Mouse (Mus musculus): ENCODE results near the gene Fbln2.
A peak's percentile ranks its signal among the peaks of the same experiment; 100 is the strongest.

The Fbln2 gene

GRCm38 (mm10) chr6:91226058-91226457 lies 13.8 kb downstream of the Fbln2 start:
- no peak for DNase-seq (ENCODE audit: low read depth in 2 of 2, low spot score in 2 of 2)

- DNase-seq (ENCODE audit: low read depth in 2 of 2, low spot score in 2 of 2) = no peak
Observed at GRCm38 (mm10) chr6:91228980-91229379, 16.7 kb downstream of the Fbln2 start.

GRCm38 (mm10) chr6:91231000-91231399 lies 18.7 kb downstream of the Fbln2 start:
- no peak for DNase-seq (ENCODE audit: low read depth in 2 of 2, low spot score in 2 of 2)

DNA sequence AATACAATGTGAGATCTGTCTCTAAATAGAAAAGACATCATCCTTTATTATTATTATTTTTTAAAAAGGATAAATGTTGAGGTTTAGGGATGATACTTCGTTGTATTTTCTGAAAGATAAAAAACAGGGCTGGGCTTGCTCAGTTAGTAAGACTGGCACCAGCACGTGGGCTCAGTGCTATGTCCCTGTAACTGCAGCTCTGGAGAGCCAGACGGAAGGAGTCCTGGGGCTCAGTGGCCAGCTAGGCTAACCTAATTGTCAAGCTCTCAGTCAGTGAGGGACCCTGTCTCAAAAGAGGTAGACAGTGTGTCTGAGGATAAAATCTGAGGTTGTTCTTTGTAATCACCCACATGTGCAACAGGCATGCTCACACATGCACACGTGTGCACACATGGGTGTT lies 19.3 kb downstream of the Fbln2 start:
- no peak for DNase-seq (ENCODE audit: low read depth in 2 of 2, low spot score in 2 of 2)

- DNase-seq (ENCODE audit: low read depth in 2 of 2, low spot score in 2 of 2) = no peak
Observed at GRCm38 (mm10) chr6:91233011-91233410, 20.8 kb downstream of the Fbln2 start.

- no peak for DNase-seq (ENCODE audit: low read depth in 2 of 2, low spot score in 2 of 2)
Observed at GRCm38 (mm10) chr6:91233424-91234015, 21.3 kb downstream of the Fbln2 start.

DNA sequence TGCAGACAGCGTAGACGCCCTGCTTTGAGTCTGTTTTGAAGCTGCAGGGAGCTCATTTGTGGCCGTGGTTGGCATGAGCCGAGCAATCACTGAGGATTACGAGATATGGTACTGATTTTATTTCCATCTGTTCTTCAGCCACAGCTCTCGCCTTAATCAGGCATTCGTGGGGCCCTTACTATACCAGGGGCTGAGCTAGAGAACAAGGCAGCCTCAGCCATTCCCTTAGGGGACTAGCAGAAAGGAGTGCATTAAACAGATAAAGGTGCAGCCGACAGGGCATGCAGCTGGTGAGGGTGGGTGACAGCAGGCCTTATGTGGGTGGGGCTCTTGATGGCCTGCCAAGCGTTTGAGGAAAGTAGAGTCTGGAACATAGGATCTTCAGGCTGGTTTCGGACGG lies 23.8 kb downstream of the Fbln2 start:
- DNase-seq (ENCODE audit: low read depth in 2 of 2, low spot score in 2 of 2) = no peak

DNA sequence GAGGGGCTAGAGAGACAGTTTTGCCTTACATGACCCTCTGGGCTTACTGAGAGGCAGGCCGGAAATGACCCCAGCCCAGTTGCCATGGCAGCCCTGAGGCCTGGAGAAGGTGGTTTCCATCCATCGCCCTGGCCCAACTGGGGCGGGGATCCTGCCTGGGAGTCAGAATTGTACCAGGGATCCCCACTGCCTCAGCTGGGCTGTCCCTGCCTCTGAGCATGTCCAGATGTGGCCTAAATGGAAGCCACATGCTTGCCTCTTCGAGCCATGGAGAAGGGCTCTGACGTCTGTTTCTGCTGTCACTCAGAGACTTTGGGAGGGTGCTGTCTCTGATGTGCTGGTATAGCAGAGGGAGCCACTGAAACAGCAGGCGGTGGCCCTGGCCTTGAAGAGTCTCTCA lies 24.2 kb downstream of the Fbln2 start:
- no peak for DNase-seq (ENCODE audit: low read depth in 2 of 2, low spot score in 2 of 2)

GRCm38 (mm10) chr6:91237273-91237672 lies 25.0 kb downstream of the Fbln2 start:
- no peak for DNase-seq (ENCODE audit: low read depth in 2 of 2, low spot score in 2 of 2)

DNA sequence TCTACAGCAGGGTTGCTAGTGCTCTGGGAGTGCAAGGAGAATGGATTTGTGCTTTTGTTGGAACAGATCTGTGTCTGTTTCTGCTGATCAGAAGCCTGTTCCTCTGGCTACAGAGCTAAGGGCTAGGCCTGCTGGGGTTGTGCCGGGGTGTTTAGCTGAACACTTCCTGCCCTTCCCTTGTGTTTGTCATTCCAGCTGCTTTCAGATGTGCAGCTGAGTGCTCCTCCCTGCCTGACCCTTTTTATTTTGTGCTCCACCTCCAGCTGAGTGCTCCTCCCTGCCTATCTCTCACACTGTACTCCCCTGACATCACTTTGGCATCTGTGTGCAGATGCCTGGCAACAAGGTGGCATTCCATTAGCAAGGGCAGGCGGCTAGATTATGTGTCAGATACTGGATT lies 28.3 kb downstream of the Fbln2 start:
- no peak for DNase-seq (ENCODE audit: low read depth in 2 of 2, low spot score in 2 of 2)

DNA sequence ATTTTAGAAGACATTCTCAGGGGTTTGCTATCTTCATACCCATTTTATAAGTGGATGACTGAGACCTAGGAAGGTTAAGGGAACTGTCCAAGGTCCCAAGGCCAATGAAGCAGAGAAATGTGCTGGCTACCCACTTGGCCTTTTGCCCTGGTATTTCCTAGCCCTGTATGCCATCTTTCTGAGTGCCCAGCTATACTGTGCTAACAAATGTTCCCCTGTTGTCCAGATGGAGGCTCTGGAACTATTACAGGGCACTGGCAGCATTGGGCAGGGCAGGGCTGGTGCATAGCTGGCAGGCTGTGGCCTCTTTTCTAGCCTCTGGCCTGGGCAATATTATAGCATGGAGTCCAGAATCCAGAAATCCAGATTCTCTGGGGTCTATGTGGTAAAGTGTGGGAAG lies 28.7 kb downstream of the Fbln2 start:
- no peak for DNase-seq (ENCODE audit: low read depth in 2 of 2, low spot score in 2 of 2)

GRCm38 (mm10) chr6:91243395-91243794 lies 31.1 kb downstream of the Fbln2 start:
- no peak for DNase-seq (ENCODE audit: low read depth in 2 of 2, low spot score in 2 of 2)

GRCm38 (mm10) chr6:91244331-91244730 lies 32.1 kb downstream of the Fbln2 start:
- no peak for DNase-seq (ENCODE audit: low read depth in 2 of 2, low spot score in 2 of 2)

DNA sequence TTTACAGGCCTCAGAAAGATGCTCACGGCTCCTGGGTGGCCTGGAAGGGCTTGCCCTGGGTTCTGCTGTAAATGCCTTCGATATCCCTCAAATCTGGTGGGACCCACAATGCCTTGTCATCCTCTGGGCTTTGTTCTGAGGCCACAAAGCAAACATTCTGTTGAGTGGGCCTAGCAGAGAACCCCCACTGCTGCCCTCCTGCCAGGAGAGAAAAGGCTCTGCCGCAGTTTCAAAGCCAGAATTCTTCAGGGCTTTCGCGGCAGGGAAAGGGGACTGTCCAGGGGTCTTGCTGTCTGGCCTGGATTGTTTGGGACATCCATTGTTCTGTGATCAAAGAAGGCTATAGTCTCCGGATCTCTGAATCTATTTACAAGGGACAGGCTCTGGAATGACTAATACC lies 33.1 kb downstream of the Fbln2 start:
- no peak for DNase-seq (ENCODE audit: low read depth in 2 of 2, low spot score in 2 of 2)

- no peak for DNase-seq (ENCODE audit: low read depth in 2 of 2, low spot score in 2 of 2)
Observed at GRCm38 (mm10) chr6:91247343-91247742, 35.1 kb downstream of the Fbln2 start.

GRCm38 (mm10) chr6:91248627-91249026 lies 36.4 kb downstream of the Fbln2 start:
- DNase-seq (ENCODE audit: low read depth in 2 of 2, low spot score in 2 of 2) = no peak

GRCm38 (mm10) chr6:91249797-91250196 lies 37.5 kb downstream of the Fbln2 start:
- DNase-seq (ENCODE audit: low read depth in 2 of 2, low spot score in 2 of 2) = no peak

DNA sequence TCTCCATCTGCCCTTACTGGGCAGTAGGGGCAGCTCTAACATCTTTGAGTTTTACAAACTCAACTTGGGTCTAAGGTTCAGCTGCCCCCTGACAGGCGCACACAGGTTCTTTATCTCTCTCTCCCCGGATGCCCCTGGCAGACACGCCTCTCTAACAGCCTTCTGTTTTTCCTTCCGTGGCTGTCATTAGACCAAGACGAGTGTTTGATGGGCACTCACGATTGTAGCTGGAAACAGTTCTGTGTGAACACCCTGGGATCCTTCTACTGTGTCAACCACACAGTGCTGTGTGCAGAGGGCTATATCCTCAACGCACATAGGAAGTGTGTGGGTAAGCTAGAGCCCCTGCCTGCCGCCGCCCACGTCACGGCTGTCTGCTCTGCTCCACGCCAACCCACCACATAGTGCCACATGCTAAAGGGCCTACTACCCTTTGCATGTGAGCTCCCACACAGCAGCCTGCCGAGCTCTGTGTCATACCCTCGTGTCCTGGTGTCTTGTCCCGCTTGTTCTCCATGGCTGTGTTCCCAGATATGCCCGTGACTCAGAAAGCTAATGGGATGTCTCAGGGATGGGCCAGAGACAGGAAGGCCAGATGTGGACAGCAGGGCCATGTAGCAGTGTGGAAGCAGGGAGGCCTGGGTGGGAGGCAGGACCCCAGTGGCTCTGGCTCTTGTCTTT lies 47.3 kb downstream of the Fbln2 start:
- DNase-seq (ENCODE audit: low read depth in 2 of 2, low spot score in 2 of 2) = peak in 1 of 2 experiments; percentile 27

DNA sequence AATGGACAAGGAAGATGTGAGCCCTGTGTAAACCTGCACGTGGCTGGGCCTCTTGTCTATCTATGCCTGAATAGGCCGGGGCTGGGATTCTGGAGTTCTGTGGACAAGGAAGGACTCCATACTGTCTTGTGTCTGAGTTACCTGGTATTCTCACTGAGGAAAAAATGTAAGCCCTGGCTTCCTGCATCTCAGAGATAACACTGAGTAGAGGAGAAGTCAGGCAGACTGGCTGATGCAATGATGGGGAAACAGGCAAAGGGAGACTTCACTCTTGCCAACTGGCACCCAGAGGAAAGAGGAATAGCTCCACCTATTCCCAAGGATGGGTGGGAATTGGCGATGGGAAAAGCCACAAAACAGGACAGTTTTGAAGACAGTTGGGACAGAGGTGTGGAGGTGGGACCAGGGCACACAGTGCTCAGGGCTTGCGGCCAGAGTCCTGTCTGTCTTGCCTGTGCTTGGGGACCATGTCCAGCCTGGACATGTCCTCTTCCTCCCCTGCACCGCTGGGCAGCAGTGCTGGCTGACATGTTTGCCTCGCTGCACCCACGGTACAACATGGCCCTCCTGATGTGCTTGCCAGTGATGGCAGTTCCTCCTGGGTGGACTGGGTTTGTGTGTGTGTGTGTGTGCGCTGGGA lies 48.2 kb downstream of the Fbln2 start:
- DNase-seq (ENCODE audit: low read depth in 2 of 2, low spot score in 2 of 2) = no peak

DNA sequence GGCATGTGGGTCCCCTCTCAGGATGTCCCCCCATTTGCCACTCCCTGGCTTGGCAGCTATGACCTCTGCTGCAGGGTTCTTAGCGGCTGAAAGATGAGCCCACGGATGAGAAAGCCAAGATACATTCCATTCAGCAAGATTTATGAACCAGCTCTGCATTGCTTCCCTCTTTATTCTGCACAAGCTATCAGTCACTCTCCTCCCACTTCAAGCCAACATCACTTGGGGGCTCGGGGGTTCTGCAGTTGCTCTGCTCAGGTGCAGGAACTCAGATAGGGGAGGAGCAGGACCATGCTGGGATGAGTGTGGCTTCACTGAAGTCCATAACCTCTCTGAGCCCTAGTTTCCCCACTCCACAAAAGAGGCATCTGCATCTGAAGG lies 48.7 kb downstream of the Fbln2 start:
- no peak for DNase-seq (ENCODE audit: low read depth in 2 of 2, low spot score in 2 of 2)

- no peak for DNase-seq (ENCODE audit: low read depth in 2 of 2, low spot score in 2 of 2)
Observed at GRCm38 (mm10) chr6:91265616-91266015, 53.4 kb downstream of the Fbln2 start.

DNA sequence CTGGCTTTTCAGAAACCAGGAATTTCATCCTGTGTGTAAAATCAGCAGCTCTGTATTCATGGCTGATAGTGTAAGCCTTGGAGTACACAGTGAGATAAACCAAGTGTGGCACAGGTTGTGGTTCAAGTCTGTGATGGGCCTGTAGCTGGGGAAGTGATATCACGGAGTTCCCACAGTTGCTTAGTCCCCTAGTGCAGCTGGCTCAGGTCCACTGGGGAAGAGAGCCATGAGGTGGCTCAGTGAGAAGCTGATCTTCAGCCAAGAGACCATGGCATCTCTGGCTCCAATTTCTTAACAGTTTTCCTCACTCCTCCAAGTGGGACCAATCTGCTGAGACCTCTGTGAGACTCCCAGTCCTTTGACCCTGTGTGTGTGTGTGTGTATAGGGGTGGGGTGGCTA lies 54.4 kb downstream of the Fbln2 start:
- no peak for DNase-seq (ENCODE audit: low read depth in 2 of 2, low spot score in 2 of 2)

GRCm38 (mm10) chr6:91268318-91268717 lies 56.1 kb downstream of the Fbln2 start:
- DNase-seq (ENCODE audit: low read depth in 2 of 2, low spot score in 2 of 2) = no peak
